Comparison of ENCODE assay signal across 8 mouse cellular contexts in genomic region chr3:9499994-9500553, GRCm38 (mm10).
A peak's percentile ranks its signal among the peaks of the same experiment; 100 is the strongest.
DNase-seq lines count a peak whose midpoint lies in the region; ATAC-seq and TF ChIP-seq lines count a peak whose summit lies in the region.

No protein-coding gene starts in this region.

- H3K4me2 ChIP-seq in CH12.LX (ENCODE audit: insufficient read depth, low read depth, poor library complexity, severe bottlenecking) = peak overlapping the region; percentile 75
- no peak overlapping the region for H3K4me2 ChIP-seq in limb, embryonic 14.5 days (replicated peaks; ENCODE audit: low read depth, low read length, severe bottlenecking)
- H3K4me2 ChIP-seq in neural tube, embryonic 15.5 days = peak overlapping the region; percentile 31

- no peaks in the 10 kb centered on the region for H3K27me3 ChIP-seq in CH12.LX (replicated peaks)
- H3K27me3 ChIP-seq in limb, embryonic 14.5 days (ENCODE audit: control insufficient read depth, insufficient read depth, low read length) = no peaks in the 10 kb centered on the region
- no peaks in the 10 kb centered on the region for H3K27me3 ChIP-seq in neural tube, embryonic 15.5 days (replicated peaks)

- in situ Hi-C loops in CH12.LX (cut with MboI; ENCODE audit: low pct_ligation_motif_present, low pct_unique_long_range_greater_than_20kb, low sequenced_read_pairs) = loop anchor here (25.0 kb wide), 2 partner anchors 437 to 538 kb away; no protein-coding TSS in a partner anchor

- no peaks in the 10 kb centered on the region for H3K36me3 ChIP-seq in CH12.LX (replicated peaks in 1 of 2; ENCODE audit: control insufficient read depth in 1 of 2, insufficient read depth in 1 of 2, low read length in 1 of 2)
- no peaks in the 10 kb centered on the region for H3K36me3 ChIP-seq in limb, embryonic 14.5 days (ENCODE audit: control insufficient read depth, insufficient read depth, low read length)
- H3K36me3 ChIP-seq in neural tube, embryonic 15.5 days = no peaks in the 10 kb centered on the region

- H3K27ac ChIP-seq in CH12.LX (ENCODE audit: insufficient read depth, low read depth) = peak overlapping the region; percentile 22; the same call in 1 of the 2 replicates
- 0 out of 2 replicates have a peak overlapping the region, but pooled peaks have one; percentile 58 for H3K27ac ChIP-seq in limb, embryonic 14.5 days (replicated peaks; ENCODE audit: low read depth, low read length)
- peak overlapping the region; percentile 76 for H3K27ac ChIP-seq in neural tube, embryonic 15.5 days (replicated peaks)

- WGBS in limb, embryonic 14.5 days = 65% methylated on average over 8 of the region's 8 CpGs
- WGBS in neural tube, embryonic 15.5 days = 26% methylated on average over 8 of the region's 8 CpGs

- intact Hi-C loops in heart, postnatal 14 days (cut with DNase I) = no loop called here
- intact Hi-C loops in heart, postnatal 10 days (cut with DNase I) = loop anchor here (2.0 to 5.0 kb wide), 2 partner anchors 72 to 109 kb away; no protein-coding TSS in a partner anchor

- peaks cover 5 to 16% of the 10 kb centered on the region in 2 experiments for H3K4me1 ChIP-seq in CH12.LX (ENCODE audit: control insufficient read depth in 1 of 2, insufficient read depth in 2 of 2)
- H3K4me1 ChIP-seq in limb, embryonic 14.5 days (ENCODE audit: control insufficient read depth, insufficient read depth, low read length) = peaks cover 26% of the 10 kb centered on the region
- peaks cover 47% of the 10 kb centered on the region for H3K4me1 ChIP-seq in neural tube, embryonic 15.5 days

- DNase-seq in heart, adult 11 months = peak; percentile 95
- no peak for DNase-seq in heart, postnatal 14 days
- DNase-seq in CH12.LX (ENCODE audit: extremely low read depth) = peak; percentile 30
- DNase-seq in cerebellum, postnatal 25 days = peak; percentile 54 to 62
- DNase-seq in heart, postnatal 10 days = peak; percentile 46 to 61
- no peak for DNase-seq in limb, embryonic 14.5 days (ENCODE audit: low spot score)
- no peak for DNase-seq in spleen, postnatal 4 days (ENCODE audit: low spot score in 2 of 2)

- TF ChIP-seq POLR2A in CH12.LX (IDR thresholded peaks at IDR 0.05; ENCODE audit: low read depth, low read length) = no peak
- TF ChIP-seq POLR2A in limb, embryonic 14.5 days (IDR thresholded peaks at IDR 0.05; ENCODE audit: borderline replicate concordance, extremely low read depth, insufficient read depth, insufficient read length) = no peak

- TF ChIP-seq RAD21 in CH12.LX (IDR thresholded peaks at IDR 0.05; ENCODE audit: low read depth, low read length) = no peak

- H3K4me3 ChIP-seq in CH12.LX (replicated peaks in 1 of 3; ENCODE audit: low read depth in 2 of 3, low read length in 2 of 3, poor library complexity in 1 of 3) = peak overlapping the region in 2 of 3 experiments; percentile 4 to 17
- H3K4me3 ChIP-seq in limb, embryonic 14.5 days (replicated peaks; ENCODE audit: low read length) = no peak overlapping the region
- H3K4me3 ChIP-seq in neural tube, embryonic 15.5 days (replicated peaks) = no peak overlapping the region

- no peak for TF ChIP-seq CTCF in CH12.LX (conservative IDR thresholded peaks at IDR 0.05 in 1 of 2, IDR thresholded peaks at IDR 0.05 in 1 of 2; ENCODE audit: low read depth in 2 of 2, low read length in 2 of 2)

- ATAC-seq in limb, embryonic 14.5 days (ENCODE audit: low FRiP score, low read depth) = no peak
- peak; percentile 57 for ATAC-seq in neural tube, embryonic 15.5 days (ENCODE audit: low FRiP score)

- H3K79me2 ChIP-seq in CH12.LX (replicated peaks; ENCODE audit: control insufficient read depth, extremely low read depth, insufficient read depth, poor library complexity, severe bottlenecking) = no peaks in the 10 kb centered on the region

- no peaks in the 10 kb centered on the region for H3K9me3 ChIP-seq in CH12.LX (replicated peaks; ENCODE audit: low read length)
- no peaks in the 10 kb centered on the region for H3K9me3 ChIP-seq in limb, embryonic 14.5 days (ENCODE audit: control insufficient read depth, low read length)
- no peaks in the 10 kb centered on the region for H3K9me3 ChIP-seq in neural tube, embryonic 15.5 days (replicated peaks)

- peak overlapping the region; percentile 32 for H3K9ac ChIP-seq in CH12.LX (ENCODE audit: insufficient read depth, low read depth)
- H3K9ac ChIP-seq in limb, embryonic 14.5 days (ENCODE audit: low read depth, low read length, severe bottlenecking) = no peak overlapping the region
- H3K9ac ChIP-seq in neural tube, embryonic 15.5 days (replicated peaks) = no peak overlapping the region; the same call in 1 of the 2 replicates

- dilution Hi-C loops in CH12.LX (cut with MboI; ENCODE audit: extremely low pct_ligation_motif_present, extremely low pct_unique_long_range_greater_than_20kb, low sequenced_read_pairs) = no loop called here

- no peak for TF ChIP-seq EP300 in CH12.LX (IDR thresholded peaks at IDR 0.05; ENCODE audit: low read length)

TF ChIP-seq in CH12.LX, 34 proteins besides CTCF, POLR2A, EP300 and RAD21:
- TF ChIP-seq TBP (conservative IDR thresholded peaks at IDR 0.05; ENCODE audit: low read depth, low read length) (no peak), MAZ (IDR thresholded peaks at IDR 0.05; ENCODE audit: low read depth, low read length) (no peak), MYC (IDR thresholded peaks at IDR 0.05; ENCODE audit: low read depth, low read length) (no peak), PAX5 (IDR thresholded peaks at IDR 0.05; ENCODE audit: low read length) (no peak), USF2 (conservative IDR thresholded peaks at IDR 0.05; ENCODE audit: low read depth, low read length) (no peak)

Comparison
In these comparisons a context has a peak if more than half of its experiments do, and no peak if none do; other contexts are left out.
1. DNase-seq: peak in heart, adult 11 months (single experiment), CH12.LX (single experiment), cerebellum, postnatal 25 days (2 of 2) and heart, postnatal 10 days (2 of 2); none in heart, postnatal 14 days (0 of 2), limb, embryonic 14.5 days (single experiment) and spleen, postnatal 4 days (0 of 2).
2. H3K27ac ChIP-seq: peak in every context shown above with its lines; median percentile 76 in neural tube, embryonic 15.5 days; 58 in limb, embryonic 14.5 days; 22 in CH12.LX.
3. H3K4me3 ChIP-seq: peak in CH12.LX (2 of 3); none in limb, embryonic 14.5 days (single experiment) and neural tube, embryonic 15.5 days (single experiment).